ENCODE assay signal across 9 mouse cellular contexts in genomic region chr4:44119410-44120201, GRCm38 (mm10). TPM values are rescaled to one million over a fixed set of nuclear protein-coding genes. Genes with fewer than 3 reads are reported as not detected.
A peak's percentile ranks its signal among the peaks of the same experiment; 100 is the strongest.
DNase-seq lines count a peak whose midpoint lies in the region; ATAC-seq and TF ChIP-seq lines count a peak whose summit lies in the region.
"Had no signal": no experiment of that assay in that cellular context is flagged by ENCODE, and none has a peak within 500 bp of the region (broad histone marks: within the 10 kb centered on the region; RNA-seq: fewer than 3 reads in every experiment).

No protein-coding gene starts in this region.

- peak; percentile 80 for TF ChIP-seq CTCF in heart, adult 2 months (IDR thresholded peaks at IDR 0.05)
- peak; percentile 3 to 77 (median 41); a peak in 4 of 6 replicates for TF ChIP-seq CTCF in MEL (IDR thresholded peaks at IDR 0.05 in 2 of 3, conservative IDR thresholded peaks at IDR 0.05 in 1 of 3; ENCODE audit: control insufficient read depth in 1 of 3, insufficient read depth in 1 of 3, low read depth in 2 of 3, low read length in 3 of 3, poor library complexity in 1 of 3, severe bottlenecking in 1 of 3)
- TF ChIP-seq CTCF in thymus, adult 2 months (IDR thresholded peaks at IDR 0.05; ENCODE audit: borderline replicate concordance, control insufficient read depth, extremely low read depth, insufficient read depth, low read length, poor library complexity), result no peak

- no peak for DNase-seq in heart, adult 2 months
- DNase-seq in 3T3-L1 (ENCODE audit: low read depth, low spot score) (peak; percentile 79), MEL (ENCODE audit: low read depth, low spot score) (peak; percentile 76)
- DNase-seq in retina, postnatal 1 day, result peak; percentile 67
- no peak for DNase-seq in thymus, adult 2 months
- no peak for DNase-seq in gastrocnemius, postnatal 14 days
- DNase-seq: liver, embryonic 13.5 days had no signal

- no peak overlapping the region for H3K4me3 ChIP-seq in heart, adult 2 months
- H3K4me3 ChIP-seq in heart, embryonic 11.5 days (ENCODE audit: low read depth, low read length), result no peak overlapping the region
- H3K4me3 ChIP-seq in MEL (ENCODE audit: control insufficient read depth in 1 of 2, insufficient read depth in 1 of 2, low read depth in 2 of 2, low read length in 2 of 2), result no peak overlapping the region
- no peak overlapping the region for H3K4me3 ChIP-seq in heart, embryonic 12.5 days
- H3K4me3 ChIP-seq in thymus, adult 2 months (ENCODE audit: control insufficient read depth, insufficient read depth, low read length), result no peak overlapping the region
- H3K4me3 ChIP-seq: liver, embryonic 13.5 days had no signal

- ATAC-seq in heart, embryonic 11.5 days (replicated peaks; ENCODE audit: insufficient number of reproducible peaks, low FRiP score, low TSS enrichment), result no peak
- peak; percentile 22; the same call in 1 of the 2 replicates for ATAC-seq in heart, embryonic 12.5 days (ENCODE audit: insufficient number of reproducible peaks, low FRiP score)

- no peak overlapping the region for H3K9ac ChIP-seq in heart, adult 2 months (ENCODE audit: low read depth, low read length)
- H3K9ac ChIP-seq in heart, embryonic 11.5 days (ENCODE audit: low read depth, low read length), result no peak overlapping the region
- H3K9ac ChIP-seq in MEL (ENCODE audit: control insufficient read depth, low read depth, low read length, poor library complexity, severe bottlenecking), result no peak overlapping the region
- no peak overlapping the region for H3K9ac ChIP-seq in heart, embryonic 12.5 days
- H3K9ac ChIP-seq: liver, embryonic 13.5 days had no signal

- TF ChIP-seq EP300 in heart, adult 2 months (IDR thresholded peaks at IDR 0.05; ENCODE audit: insufficient read depth, low read depth, low read length), result no peak
- TF ChIP-seq EP300 in MEL (IDR thresholded peaks at IDR 0.05; ENCODE audit: low read depth in 1 of 2, low read length in 2 of 2), result no peak

- intact Hi-C loops in heart, adult 2 months (cut with DNase I), result loop anchor here (1.0 to 5.0 kb wide), 2 partner anchors 54 to 212 kb away; no protein-coding TSS in a partner anchor
- intact Hi-C loops in gastrocnemius, postnatal 14 days (cut with DNase I; ENCODE audit: low total_unique reads), result no loop called here

- no peak overlapping the region for H3K4me2 ChIP-seq in heart, embryonic 11.5 days
- H3K4me2 ChIP-seq in heart, embryonic 12.5 days, result no peak overlapping the region
- H3K4me2 ChIP-seq: liver, embryonic 13.5 days had no signal

- no peaks in the 10 kb centered on the region for H3K9me3 ChIP-seq in heart, embryonic 11.5 days (replicated peaks; ENCODE audit: control insufficient read depth, low read length)
- no peaks in the 10 kb centered on the region for H3K9me3 ChIP-seq in MEL (replicated peaks; ENCODE audit: insufficient read depth, low read length)
- no peaks in the 10 kb centered on the region for H3K9me3 ChIP-seq in heart, embryonic 12.5 days (replicated peaks)
- H3K9me3 ChIP-seq: liver, embryonic 13.5 days had no signal

- H3K4me1 ChIP-seq in heart, adult 2 months (ENCODE audit: control insufficient read depth, insufficient read depth, low read length), result no peaks in the 10 kb centered on the region
- H3K4me1 ChIP-seq in heart, embryonic 11.5 days (ENCODE audit: control insufficient read depth, insufficient read depth, low read length), result no peaks in the 10 kb centered on the region
- peaks cover 0 to 3% of the 10 kb centered on the region in 2 experiments; a peak in 2 of 4 replicates for H3K4me1 ChIP-seq in MEL (ENCODE audit: control insufficient read depth in 1 of 2, insufficient read depth in 2 of 2, low read length in 2 of 2)
- no peaks in the 10 kb centered on the region for H3K4me1 ChIP-seq in heart, embryonic 12.5 days (replicated peaks)
- no peaks in the 10 kb centered on the region for H3K4me1 ChIP-seq in thymus, adult 2 months (replicated peaks; ENCODE audit: control insufficient read depth, insufficient read depth, low read length)
- H3K4me1 ChIP-seq: liver, embryonic 13.5 days had no signal

- no peaks in the 10 kb centered on the region for H3K79me2 ChIP-seq in heart, adult 2 months (replicated peaks; ENCODE audit: control insufficient read depth, insufficient read depth, low read length)
- H3K79me2 ChIP-seq in MEL (ENCODE audit: control insufficient read depth, insufficient read depth, low read length, poor library complexity), result no peaks in the 10 kb centered on the region

- H3K27me3 ChIP-seq in heart, adult 2 months (ENCODE audit: control insufficient read depth, insufficient read depth, low read length), result no peaks in the 10 kb centered on the region
- no peaks in the 10 kb centered on the region for H3K27me3 ChIP-seq in heart, embryonic 11.5 days (ENCODE audit: control insufficient read depth, insufficient read depth, low read length)
- H3K27me3 ChIP-seq in MEL (ENCODE audit: control insufficient read depth in 1 of 2, insufficient read depth in 2 of 2, low read length in 2 of 2), result no peaks in the 10 kb centered on the region
- no peaks in the 10 kb centered on the region for H3K27me3 ChIP-seq in heart, embryonic 12.5 days (replicated peaks)
- H3K27me3 ChIP-seq in thymus, adult 2 months (ENCODE audit: control insufficient read depth, insufficient read depth, low read length), result no peaks in the 10 kb centered on the region
- H3K27me3 ChIP-seq: liver, embryonic 13.5 days had no signal

- no peaks in the 10 kb centered on the region for H3K36me3 ChIP-seq in heart, adult 2 months (ENCODE audit: control insufficient read depth, insufficient read depth, low read length)
- H3K36me3 ChIP-seq in heart, embryonic 11.5 days (ENCODE audit: control insufficient read depth, insufficient read depth, low read length), result no peaks in the 10 kb centered on the region
- H3K36me3 ChIP-seq in MEL (ENCODE audit: control insufficient read depth in 1 of 2, insufficient read depth in 2 of 2, low read length in 2 of 2), result peaks cover 0 to 5% of the 10 kb centered on the region in 2 experiments; a peak in 2 of 4 replicates
- peaks cover 12% of the 10 kb centered on the region; the same call in 1 of the 2 replicates for H3K36me3 ChIP-seq in heart, embryonic 12.5 days
- H3K36me3 ChIP-seq in thymus, adult 2 months (ENCODE audit: control insufficient read depth, insufficient read depth, low read length), result no peaks in the 10 kb centered on the region

- peak; percentile 73 for TF ChIP-seq RAD21 in MEL (IDR thresholded peaks at IDR 0.05; ENCODE audit: low read depth, low read length)

- TF ChIP-seq POLR2A in heart, adult 2 months (IDR thresholded peaks at IDR 0.05; ENCODE audit: insufficient read depth, low read depth, low read length), result no peak
- no peak for TF ChIP-seq POLR2A in MEL (IDR thresholded peaks at IDR 0.05; ENCODE audit: control insufficient read depth in 1 of 2, insufficient read depth in 1 of 2, low read depth in 1 of 2, low read length in 2 of 2, poor library complexity in 1 of 2)
- TF ChIP-seq POLR2A in thymus, adult 2 months (IDR thresholded peaks at IDR 0.05; ENCODE audit: control insufficient read depth, extremely low read depth, insufficient read depth, low read length, poor library complexity), result no peak

- 45% methylated on average over 9 of the region's 9 CpGs for WGBS in heart, adult 2 months
- 51% methylated on average over 9 of the region's 9 CpGs for WGBS in heart, embryonic 11.5 days (ENCODE audit: insufficient replicate concordance)
- WGBS in heart, embryonic 12.5 days, result 45% methylated on average over 9 of the region's 9 CpGs
- 49% methylated on average over 9 of the region's 9 CpGs for WGBS in thymus, adult 2 months

- no peak overlapping the region for H3K27ac ChIP-seq in heart, adult 2 months
- H3K27ac ChIP-seq in heart, embryonic 11.5 days (ENCODE audit: low read depth, low read length), result no peak overlapping the region
- no peak overlapping the region for H3K27ac ChIP-seq in MEL (ENCODE audit: control insufficient read depth, low read depth, low read length)
- H3K27ac ChIP-seq in heart, embryonic 12.5 days (ENCODE audit: poor library complexity, severe bottlenecking), result no peak overlapping the region
- H3K27ac ChIP-seq in thymus, adult 2 months (ENCODE audit: control insufficient read depth, insufficient read depth, low read length), result no peak overlapping the region
- H3K27ac ChIP-seq: liver, embryonic 13.5 days had no signal

TF ChIP-seq in MEL, 35 proteins besides CTCF, POLR2A, EP300 and RAD21:
- TF ChIP-seq SMC3 (IDR thresholded peaks at IDR 0.05; ENCODE audit: low read depth, low read length) (peak; percentile 87), ZNF384 (IDR thresholded peaks at IDR 0.05; ENCODE audit: low read depth, low read length) (peak; percentile 75), MXI1 (IDR thresholded peaks at IDR 0.05; ENCODE audit: low read depth, low read length) (no peak), USF1 (IDR thresholded peaks at IDR 0.05; ENCODE audit: low read depth, low read length) (no peak), ETS1 (IDR thresholded peaks at IDR 0.05; ENCODE audit: low read depth, low read length) (no peak), ZMIZ1 (IDR thresholded peaks at IDR 0.05; ENCODE audit: low read depth, low read length) (no peak), ZC3H11A (IDR thresholded peaks at IDR 0.05; ENCODE audit: low read depth, low read length) (peak; percentile 73)

RNA-seq across cellular contexts. Expression of gene Gne, which starts 35.6 kb away (rescaled TPM):
- 10 to 100 TPM; 24.5 to 27.7 TPM for total RNA-seq in heart, adult 2 months (2021)
- polyA plus RNA-seq in heart, adult 2 months (2012; rRNA removed), result 12.9 and 17.8 TPM in 2 replicates
- polyA plus RNA-seq in heart, embryonic 11.5 days (2014; fragmentation: Nextera tagmentation; extraction: Ambion mirVana), result 31.1 and 32.1 TPM in 2 replicates
- total RNA-seq in MEL (2012; rRNA removed), result 28.2 and 32.4 TPM in 2 replicates
- polyA plus RNA-seq in MEL (2012; ENCODE audit: insufficient read depth in 1 of 2, insufficient read length in 2 of 2, low read depth in 1 of 2, low replicate concordance in 2 of 2, missing spikeins in 1 of 2), result 100 to 1,000 TPM in 1 of 2 experiments, 10 to 100 TPM in 1; 53.0 to 127 TPM
- 35.6 and 36.3 TPM in 2 replicates for polyA plus RNA-seq in heart, embryonic 12.5 days (2016; fragmentation: Nextera tagmentation; extraction: Ambion mirVana)
- polyA plus RNA-seq in thymus, adult 2 months (2012; rRNA removed), result 28.0 and 32.0 TPM in 2 replicates
- total RNA-seq in gastrocnemius, postnatal 14 days (2021), result 10 to 100 TPM; 12.4 to 13.0 TPM

Comparison
In these comparisons a context has a peak if more than half of its experiments do, and no peak if none do; other contexts are left out.
1. DNase-seq: peak in 3T3-L1 (single experiment), MEL (single experiment) and retina, postnatal 1 day (single experiment); none in heart, adult 2 months (0 of 2), thymus, adult 2 months (single experiment) and gastrocnemius, postnatal 14 days (single experiment).